Mouse (Mus musculus) lung, postnatal 25 days (tissue): Measurements from ENCODE around the gene Cep63.
A peak's percentile ranks its signal among the peaks of the same experiment; 100 is the strongest.

ENCODE experiments used
- DNase-seq: peaks from one replicate; pipeline ENCODE4 v3.0.0; 2022; ENCODE audit warnings: low spot score

The Cep63 gene

DNA sequence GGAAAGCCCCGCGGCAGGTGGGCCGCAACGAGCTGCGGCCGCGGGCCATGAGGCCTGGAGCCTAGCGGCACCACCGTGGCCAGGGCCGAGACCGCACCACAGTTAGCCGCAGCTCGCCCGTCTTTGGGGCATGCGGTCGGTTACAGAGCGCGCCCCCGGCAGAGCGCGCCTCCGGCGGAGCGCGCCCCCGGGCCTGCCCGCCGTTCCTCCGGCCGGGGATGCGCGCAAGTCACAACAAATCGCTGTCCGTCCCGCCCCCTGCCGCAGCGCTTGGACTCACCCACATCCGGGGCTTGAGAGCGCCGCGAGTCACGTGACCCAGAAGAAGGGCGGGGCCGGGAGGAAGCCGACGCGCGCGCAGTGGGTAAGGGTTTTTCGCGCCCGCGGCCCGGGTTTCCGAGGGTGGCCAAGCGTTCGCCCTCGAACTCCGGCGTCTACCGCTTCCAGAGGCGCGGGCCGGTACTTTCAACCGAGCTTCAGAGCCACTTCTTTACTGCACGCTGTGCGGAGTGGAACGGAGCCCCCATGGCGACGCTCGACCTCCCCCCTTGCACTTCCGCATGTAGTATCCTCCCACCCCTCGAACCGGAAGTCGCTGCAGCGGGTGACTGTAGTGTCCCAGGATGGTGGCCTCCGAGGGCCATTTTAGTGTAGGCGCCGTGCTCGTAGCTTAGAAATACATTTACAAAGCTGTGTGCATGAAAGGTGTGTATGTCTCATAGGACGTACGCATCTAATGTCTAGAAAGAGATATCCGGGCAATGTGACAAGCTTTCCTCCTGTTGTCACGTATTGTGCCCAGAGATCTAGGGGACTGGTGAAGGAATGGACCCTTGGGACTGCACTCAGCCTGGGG is at the start of gene Cep63, which contains the start of gene Anapc13:
TSS of gene Cep63 (minus strand) at position 552 of the 856 bp plus-strand sequence.
TSS of gene Anapc13 (plus strand) at position 314 of the 856 bp plus-strand sequence.
- DNase-seq: peak; percentile 97

DNA sequence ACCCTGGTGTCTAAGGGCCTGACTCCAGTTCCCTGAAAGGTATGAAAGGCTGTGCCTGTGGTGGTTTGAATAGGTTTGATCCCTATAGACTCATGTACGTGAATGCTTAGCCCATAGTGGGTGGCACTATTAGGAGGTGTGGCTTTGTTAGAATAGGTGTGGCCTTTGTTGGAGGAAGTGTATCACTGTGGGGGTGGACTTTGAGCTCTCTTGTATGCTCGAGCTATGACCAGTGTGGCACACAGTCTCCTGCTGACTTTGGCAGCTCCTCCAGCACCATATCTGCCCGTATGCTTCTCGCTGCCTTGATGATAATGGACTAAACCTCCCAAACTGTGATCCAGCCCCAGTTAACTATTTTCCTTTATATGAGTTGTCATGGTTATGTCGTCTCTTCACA is 49.6 kb upstream of the Cep63 start:
- DNase-seq: no peak

DNA sequence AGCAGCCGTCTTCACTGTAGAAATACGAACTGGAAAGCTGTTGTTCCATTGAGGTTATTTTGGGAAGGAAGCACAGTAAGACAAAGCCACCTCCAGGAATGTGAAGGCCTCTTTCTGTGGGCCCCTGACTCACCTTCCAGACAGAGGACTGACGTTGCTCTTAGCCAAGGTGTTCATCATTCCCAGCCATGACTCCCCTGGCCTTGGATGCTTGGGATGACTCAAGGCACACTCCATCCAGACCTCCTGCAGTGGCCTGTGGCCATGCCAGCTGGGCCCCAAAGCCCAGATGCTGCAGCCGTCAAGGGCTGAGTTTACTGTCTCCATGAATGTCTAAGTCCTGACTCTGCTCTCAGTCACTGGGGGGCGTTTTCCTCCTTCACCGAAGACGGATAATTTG is 47.0 kb upstream of the Cep63 start:
- no peak for DNase-seq

DNA sequence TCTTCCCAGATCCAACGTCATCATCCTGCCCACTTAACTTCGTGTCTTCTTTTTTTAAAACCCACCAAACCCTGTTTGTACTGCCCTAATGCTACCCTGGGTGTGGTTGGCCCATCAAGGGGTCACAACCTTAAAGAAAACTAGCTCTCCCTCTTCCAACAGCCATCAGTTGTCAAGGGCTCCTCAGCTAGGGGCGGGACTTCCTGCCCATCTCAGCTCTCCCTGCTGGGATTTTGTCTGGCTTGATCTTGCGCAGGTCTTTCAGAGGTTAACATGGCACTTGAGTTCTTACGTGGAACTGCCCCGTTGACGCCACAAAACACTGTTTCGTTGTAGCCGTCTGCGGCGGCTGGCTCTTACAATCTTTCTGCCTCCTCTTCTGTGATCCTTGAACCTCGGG is 42.6 kb upstream of the Cep63 start:
- no peak for DNase-seq

DNA sequence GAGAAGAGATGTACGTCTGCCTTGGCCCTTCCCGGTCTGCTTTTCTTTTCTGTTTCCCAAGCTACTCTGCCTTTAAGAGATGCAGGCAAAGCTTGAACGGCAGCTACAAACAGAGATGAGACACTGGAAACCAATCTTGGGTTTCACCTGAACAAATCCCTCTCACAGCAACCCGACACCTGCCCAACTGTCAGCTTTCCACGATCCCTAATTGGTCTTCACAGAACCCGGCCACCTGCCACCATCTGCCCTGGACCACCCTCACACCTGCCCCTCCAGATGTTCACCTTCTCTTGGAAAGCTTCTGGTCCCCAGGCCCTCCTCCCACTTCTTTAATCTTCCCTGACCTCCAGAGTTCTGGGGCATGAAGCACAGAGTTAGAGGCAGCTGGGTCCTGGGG is 41.8 kb upstream of the Cep63 start:
- DNase-seq: no peak

DNA sequence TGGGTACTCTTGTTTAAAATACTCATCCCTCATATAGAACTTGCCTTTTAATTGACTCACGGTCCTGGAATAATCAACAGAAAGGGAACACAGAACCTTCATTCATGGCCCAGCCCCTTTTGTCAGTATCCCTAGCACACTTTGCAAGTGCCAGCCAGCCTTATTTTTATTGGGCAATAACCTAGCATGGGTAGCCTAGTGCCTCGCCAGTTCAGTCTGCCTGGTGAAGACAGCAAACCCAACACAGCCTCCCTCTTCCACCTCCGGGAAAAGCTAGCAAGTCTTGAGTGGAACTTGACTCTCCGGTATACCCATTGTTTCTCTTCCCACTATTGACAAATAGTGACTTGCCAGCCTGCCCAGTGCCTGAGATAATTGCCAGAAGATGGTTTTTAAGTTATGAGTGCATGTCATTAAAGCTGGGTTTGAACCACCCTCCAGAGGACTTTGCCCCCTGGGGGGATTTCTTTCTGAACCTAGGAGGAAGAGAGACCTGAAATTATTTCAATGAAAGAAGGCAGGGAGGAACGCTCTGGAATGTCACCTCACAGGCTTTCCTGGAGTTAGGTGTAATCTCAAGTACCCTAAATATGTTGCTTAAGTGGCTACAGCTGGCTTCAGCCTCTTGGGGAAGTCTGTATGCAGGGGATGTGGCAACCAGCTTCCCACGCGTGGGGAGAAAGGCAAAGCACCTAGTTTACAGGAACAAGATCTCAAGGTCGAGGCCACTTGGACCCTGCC is 30.2 kb upstream of the Cep63 start:
- peak; percentile 80 for DNase-seq

DNA sequence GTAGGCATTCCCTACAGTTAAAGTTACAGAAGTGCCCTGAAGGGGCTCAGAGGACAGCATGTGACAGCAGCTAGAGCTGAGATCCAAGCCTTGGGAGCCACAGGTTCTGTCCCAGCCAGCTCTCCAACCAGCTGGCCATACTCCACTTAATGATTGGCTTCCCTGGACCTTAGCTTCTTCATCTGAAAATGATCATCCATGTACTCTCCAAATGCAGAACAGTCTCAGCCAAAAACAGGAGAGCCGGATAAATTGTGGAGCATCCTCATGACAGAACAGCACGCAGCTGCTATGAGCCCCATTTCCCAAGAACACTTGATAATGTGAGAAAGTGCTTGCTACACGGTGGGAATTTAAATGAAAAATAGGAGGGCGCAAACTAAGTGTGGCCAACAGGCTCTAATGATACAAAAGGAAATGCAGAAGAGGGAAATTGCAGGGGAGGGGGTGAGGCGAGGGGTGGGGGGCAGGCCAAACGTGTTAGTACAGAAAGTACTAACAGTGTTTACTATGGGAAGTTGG is 24.9 kb upstream of the Cep63 start:
- no peak for DNase-seq

DNA sequence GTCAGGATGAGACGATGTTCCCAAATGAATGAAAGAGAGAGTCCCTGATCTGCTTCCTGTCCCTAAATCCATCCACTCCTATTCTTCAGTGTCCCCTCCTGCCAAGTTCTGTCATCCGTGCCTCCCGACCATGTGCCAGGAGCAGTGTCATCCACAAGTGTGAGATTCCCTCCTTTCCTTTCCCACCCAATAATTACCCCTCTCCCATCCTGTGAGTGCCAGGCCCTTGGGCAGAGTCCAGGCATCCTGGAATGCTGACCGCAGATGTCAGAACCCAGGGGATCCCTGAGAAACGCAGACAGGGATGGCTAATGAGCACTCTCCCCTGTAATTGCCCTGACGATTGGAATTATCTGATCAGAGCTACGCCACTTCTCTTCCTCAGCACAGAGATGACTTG is 24.3 kb upstream of the Cep63 start:
- no peak for DNase-seq

DNA sequence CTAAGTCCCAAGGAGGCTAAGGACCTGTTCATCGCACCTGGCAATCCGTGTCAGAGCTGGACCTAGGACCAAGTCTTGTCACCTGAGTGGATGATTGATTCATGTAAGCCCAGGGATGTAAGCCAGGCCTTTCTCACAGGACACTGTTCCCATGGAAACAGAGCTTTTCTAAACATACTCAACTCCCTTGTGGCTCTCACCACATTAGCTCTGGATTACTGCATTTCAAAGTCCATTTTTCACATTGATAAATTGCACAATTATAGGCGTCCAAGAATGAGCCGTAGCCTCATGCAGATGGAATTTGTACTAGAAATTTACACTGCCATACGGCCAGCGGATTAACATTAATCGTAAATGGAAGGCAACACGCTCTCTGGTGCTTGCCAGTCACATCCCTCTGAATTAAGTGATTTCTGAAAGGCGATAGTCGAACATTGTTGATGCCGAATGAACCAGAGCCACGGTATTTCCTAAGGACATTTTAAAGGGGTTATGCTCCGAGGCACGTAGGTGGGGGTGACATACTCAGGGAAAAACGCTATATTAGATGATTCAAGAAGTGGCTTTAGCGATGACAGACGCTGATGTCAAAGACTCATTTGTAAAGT is 23.7 kb upstream of the Cep63 start:
- DNase-seq: peak; percentile 40

DNA sequence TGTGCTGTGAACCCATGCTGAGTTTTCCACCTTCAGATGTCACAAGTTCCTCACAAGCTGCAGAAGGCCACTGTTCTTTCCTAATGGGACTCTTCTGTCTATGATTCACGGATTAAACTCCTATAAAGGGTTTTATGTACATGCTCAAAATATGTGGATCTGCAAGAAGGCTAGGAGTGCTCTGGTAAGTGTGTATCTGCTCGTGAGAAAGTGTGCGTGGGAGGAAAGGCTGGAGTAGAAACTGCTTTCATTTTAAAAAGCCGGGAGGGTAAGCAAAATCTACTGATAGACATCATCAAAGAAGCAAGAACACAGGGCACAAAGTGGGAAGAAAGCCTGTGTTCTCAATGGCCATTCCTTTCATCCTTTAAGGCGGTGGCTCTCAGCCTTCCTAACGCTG is 20.7 kb upstream of the Cep63 start:
- DNase-seq: no peak

DNA sequence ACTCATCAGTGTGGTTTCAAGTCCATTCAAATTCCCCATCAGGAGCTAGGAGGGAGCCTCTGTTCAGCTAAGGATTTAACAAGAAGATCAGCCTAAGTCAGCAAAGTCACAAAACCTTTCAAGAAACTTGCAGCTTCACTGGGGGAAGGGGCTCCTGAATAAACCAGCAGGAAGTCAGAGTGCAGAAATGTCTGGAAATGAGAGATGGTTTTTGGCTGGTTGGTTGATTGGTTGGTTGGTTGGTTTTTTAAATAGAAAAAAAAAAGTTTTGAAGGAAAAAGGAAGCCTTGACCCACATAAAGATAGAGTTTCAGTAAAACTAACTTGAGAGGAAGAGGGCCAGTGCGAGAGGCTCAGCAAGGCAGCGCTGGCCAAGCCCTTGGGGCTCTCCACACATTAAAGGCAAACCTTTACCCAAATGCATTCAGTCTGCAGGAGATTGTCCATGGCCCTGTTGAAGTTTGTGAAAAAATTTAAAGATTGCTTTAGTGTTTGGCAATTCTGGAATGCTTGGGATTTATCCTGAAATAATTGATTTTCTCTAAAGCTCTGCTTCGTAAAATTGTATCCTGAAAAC is 18.9 kb upstream of the Cep63 start:
- DNase-seq: no peak

DNA sequence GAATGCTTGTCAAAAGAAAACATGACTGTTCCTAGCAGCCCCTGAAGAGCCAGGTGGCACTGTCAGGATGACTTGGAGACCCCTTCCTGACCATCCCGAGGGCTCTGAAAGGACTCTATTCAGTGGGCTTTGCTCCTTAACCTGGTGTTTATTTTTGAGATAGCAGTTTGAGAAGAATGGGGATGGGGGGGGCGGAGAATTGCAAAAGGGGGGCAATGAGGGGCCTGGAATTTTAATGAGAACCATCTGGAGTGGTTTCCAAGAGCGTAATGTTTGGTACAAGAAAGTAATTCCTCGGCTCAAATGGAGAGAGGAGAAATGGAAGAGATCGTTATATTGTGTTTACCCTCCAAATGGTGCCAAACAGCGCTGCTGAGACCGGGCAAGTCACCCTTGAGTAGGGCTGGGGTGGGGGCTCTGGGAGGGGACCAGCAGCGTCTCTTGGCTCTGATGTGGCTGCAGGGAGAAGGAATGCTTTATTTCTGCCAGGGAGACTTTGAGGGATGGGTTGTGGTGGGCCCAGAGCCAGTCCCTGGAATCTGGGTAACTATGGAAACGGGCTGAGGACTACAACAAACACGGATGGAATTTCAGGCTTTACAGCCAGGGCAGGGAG is 17.3 kb upstream of the Cep63 start:
- peak; percentile 81 for DNase-seq

DNA sequence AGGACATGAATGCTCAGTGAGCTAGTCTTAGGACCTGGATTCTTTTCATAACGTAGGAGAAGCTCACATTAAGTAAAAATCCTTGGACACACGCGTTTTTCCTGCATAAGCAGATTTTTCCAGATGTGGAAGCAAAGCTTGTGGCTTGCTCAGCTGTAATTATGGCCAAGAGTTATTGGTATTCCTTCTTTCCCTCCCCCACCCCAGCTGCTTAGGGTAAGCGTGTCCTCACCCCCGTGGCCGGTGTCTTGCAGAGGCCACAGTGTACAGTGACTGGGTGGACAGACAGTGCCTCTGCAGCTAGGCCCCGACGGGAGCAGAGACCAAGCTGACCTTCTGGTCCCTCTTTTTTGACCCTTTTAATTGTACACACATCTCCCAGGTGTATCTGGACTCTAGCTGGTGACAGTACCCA is 16.7 kb upstream of the Cep63 start:
- no peak for DNase-seq

DNA sequence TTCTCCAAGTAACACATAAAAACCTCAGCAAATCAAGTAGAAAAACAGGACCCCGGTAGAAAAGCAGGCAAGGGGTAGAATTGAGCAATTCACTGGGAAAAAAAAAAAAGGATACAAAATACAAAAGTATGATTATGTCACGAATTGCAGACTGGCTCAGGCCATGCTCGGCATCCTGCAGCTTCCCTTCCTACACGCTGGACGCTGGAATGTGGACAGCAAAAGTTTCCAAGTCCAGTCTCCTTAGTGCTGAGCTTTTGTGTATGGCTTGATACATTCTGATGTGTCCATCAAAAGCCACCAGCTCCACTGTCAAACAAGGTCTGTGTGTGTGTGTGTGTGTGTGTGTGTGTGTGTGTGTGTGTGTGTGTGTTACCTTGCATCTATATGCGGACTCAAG is 15.2 kb upstream of the Cep63 start:
- DNase-seq: no peak

DNA sequence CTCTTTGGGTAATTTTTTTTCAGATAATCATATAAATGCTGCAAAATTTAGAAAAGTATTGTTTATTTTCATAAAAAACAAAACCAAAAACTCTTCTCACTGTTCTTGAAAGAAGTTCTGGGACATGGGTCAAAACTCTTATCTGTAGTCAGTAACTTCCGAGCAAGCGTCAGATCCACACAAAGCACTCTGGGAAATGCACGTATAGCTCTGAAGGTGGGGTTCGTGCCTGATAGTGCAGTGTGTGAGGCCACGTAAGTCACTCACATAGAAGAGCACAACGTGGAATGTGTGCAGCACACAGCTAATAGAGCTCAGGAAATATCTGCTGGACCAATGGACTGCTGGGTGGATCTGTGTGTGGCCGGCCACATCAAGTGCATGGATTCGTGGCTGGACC is 13.2 kb upstream of the Cep63 start:
- no peak for DNase-seq

DNA sequence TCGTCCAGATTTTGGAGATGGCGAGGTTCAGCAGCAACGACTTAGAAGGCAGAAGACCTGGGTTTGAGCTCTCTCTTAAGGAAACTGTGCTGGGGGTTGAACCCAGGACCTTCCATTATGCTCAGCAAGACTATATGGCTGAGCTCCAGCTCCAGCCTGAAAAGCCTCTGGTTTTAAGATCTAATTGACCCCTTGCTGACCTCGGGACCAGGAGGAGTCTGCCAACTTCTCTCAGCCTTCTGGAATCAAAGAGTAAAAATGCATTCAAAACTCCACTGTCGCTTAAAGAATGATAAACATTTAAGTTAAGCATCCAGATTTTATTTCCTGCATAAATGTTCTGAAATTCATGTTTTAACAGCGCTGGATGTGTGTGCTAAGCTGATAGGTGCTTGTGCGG is 12.6 kb upstream of the Cep63 start:
- no peak for DNase-seq

DNA sequence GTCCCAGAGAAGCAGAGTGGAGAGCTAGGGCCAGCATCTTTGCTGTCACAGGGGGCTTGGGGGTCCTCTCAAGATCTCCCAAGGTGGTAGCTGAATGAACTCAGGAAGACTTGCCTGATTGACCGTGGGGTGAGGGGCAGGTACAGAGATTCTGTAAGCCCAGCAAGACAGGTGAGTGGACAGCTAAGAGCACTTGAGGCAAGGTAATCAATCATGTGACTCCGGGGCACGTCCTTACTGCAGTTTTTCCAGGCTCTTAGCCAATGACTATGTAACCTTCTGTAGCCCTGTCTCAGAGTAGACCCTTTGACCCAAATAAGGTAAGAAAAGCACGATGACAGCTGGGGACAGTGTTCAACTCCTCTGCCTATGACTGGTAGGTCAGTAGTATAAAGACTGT is 10.8 kb upstream of the Cep63 start:
- DNase-seq: peak; percentile 77

DNA sequence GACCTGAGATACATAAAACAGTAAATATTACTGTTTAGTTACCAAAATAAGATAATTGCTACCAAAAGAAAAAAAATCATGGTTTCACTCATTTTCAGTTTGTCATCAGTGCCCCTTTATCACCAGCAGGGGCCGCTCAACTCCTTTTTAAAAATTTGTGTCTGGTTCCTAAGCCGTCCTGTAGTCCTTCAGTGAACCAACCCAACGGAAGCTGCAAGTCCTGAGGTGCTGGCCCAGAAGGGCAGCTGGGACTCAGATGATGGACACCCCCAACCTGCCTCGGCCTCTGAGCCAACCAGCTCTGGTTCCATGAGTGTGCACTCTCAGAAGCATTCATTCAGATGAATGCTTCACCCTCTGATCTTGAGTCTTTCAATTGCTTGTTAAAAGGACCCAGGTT is 10.2 kb upstream of the Cep63 start:
- DNase-seq: peak; percentile 72

DNA sequence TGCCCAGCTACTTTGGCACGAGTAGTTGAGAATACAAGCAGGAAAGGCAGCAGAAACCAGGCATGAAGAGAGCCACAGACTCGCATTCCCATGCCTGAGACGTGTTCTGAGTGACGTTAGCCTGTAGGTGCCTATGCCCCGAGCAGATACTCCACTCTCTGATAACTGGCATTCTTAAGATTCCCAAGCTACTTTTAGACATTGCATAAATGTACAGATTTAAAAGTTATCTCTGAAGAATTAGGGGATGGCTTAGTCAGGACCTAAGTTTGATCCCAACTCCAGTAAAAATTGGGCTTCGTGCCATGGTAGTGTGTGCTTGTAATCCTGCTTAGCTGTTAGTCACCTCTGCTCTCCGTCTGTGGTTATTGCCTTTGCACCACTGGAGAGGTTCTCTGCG is 8.1 kb upstream of the Cep63 start:
- no peak for DNase-seq

DNA sequence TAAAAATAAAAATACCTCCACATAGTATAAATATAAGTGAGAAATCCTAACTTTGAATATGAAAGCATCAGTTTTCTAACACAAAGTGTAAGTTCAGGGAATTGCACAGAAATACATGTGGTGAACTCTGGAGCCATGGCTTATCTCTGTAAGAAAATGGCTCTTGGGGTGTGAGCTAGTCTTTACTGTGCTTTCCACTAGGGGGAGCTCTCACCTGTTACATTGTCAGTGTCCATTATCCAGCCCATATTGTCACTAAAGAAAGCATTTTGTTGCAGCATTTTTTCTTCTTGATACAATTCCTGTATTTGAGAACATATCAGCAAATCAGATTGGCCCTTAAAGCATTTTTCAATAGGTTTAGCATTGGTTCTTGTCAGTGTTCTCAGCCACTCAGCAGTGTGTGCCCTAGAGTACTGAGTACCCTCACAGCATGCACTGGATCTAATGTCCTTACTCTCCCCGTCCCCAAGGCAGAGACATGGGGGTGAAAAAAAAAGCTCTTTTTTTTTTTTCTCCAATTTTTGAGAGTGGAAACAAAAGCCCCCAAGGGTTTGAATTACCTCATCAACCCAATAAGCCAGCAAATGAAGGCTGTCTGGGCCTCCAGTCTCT is 6.7 kb upstream of the Cep63 start:
- DNase-seq: peak; percentile 71

DNA sequence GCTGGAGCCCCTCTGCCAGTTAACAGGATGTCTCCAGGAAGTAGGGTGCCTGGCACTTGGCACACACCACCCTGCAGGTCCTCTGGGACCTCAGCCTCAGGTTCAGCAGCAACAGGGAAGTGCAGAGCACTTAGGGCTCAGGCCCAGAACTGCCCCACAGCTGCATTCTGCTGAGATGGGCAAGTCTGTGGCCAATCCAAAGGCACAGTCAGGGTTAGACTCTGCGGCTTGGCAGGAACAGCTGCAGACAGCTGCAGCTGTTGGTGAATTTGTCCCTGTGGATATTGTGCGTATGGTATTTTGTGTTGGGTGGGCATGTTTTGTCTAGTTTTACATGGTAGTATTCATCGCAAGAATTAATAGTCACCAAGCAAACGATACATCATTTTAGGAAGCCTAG is 5.8 kb upstream of the Cep63 start:
- no peak for DNase-seq
